9 mouse cellular contexts compared by ENCODE assay signal in the genomic region with DNA sequence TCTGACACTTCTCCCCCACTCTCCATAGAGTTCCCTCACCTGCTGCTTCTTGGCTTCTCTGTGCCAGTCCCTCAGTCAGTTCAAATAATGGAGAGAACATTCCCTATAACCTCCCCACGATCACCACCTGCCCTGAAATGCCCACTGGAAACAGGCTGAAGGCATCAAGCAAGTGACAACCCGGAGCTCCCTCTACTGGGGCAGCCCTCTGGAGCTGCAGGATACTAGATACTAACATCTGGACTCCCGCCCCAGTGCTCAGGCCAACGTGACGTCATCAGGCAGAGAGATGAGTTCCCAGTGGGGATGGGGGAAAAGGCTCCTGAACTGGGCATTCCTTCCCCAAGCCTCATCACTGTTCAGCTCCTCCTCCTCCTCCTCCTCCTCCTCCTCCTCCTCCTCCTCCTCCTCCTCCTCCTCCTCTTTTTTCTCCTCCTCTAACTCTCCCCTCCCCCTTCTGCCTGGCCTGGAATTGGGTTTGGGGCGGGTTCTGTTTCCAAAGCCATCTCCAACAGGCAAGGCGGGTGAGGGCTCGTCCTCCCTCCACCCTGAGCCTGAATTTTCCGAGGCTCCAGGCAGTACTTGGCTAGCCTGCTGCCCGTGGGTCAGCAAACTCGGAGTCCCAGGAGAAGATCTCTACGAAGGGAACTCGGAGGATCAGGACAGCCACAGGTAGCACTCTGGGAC. TPM values are rescaled to one million over a fixed set of nuclear protein-coding genes. Genes with fewer than 3 reads are reported as not detected.
DNase-seq lines count a peak whose midpoint lies in the region; ATAC-seq and TF ChIP-seq lines count a peak whose summit lies in the region.
"Had no signal": no experiment of that assay in that cellular context is flagged by ENCODE, and none has a peak within 500 bp of the region (broad histone marks: within the 10 kb centered on the region; RNA-seq: fewer than 3 reads in every experiment).

Mrgprf (plus strand) TSS at position 508 of the 687 bp plus-strand sequence.

- H3K36me3 ChIP-seq in heart, embryonic 11.5 days (ENCODE audit: control insufficient read depth, insufficient read depth, low read length), result no peaks in the 10 kb centered on the region
- no peaks in the 10 kb centered on the region for H3K36me3 ChIP-seq in lung, embryonic 14.5 days (ENCODE audit: insufficient read depth)
- no peaks in the 10 kb centered on the region for H3K36me3 ChIP-seq in midbrain, embryonic 11.5 days (ENCODE audit: control insufficient read depth, insufficient read depth, low read length)

- H3K4me1 ChIP-seq in heart, embryonic 11.5 days (ENCODE audit: control insufficient read depth, insufficient read depth, low read length), result 0 out of 2 replicates have a peak, but pooled peaks cover 4% of the 10 kb centered on the region
- H3K4me1 ChIP-seq in lung, embryonic 14.5 days (ENCODE audit: insufficient read depth), result peaks cover 13% of the 10 kb centered on the region
- H3K4me1 ChIP-seq in midbrain, embryonic 11.5 days (ENCODE audit: control insufficient read depth, insufficient read depth, low read length), result peaks cover 8% of the 10 kb centered on the region
- H3K4me1 ChIP-seq: megakaryocyte, embryonic 14.5 days had no signal

- H3K27me3 ChIP-seq in heart, embryonic 11.5 days (ENCODE audit: control insufficient read depth, insufficient read depth, low read length), result no peaks in the 10 kb centered on the region
- H3K27me3 ChIP-seq in lung, embryonic 14.5 days (ENCODE audit: insufficient read depth, low read length), result no peaks in the 10 kb centered on the region
- no peaks in the 10 kb centered on the region for H3K27me3 ChIP-seq in midbrain, embryonic 11.5 days (ENCODE audit: control insufficient read depth, insufficient read depth, low read length)

- H3K9ac ChIP-seq in heart, embryonic 11.5 days (ENCODE audit: low read depth, low read length), result no peak within 1 kb of the TSS
- H3K9ac ChIP-seq in lung, embryonic 14.5 days, result no peak within 1 kb of the TSS; the same call in 1 of the 2 replicates
- H3K9ac ChIP-seq in midbrain, embryonic 11.5 days (ENCODE audit: low read length), result no peak within 1 kb of the TSS

- 27% methylated on average over 10 of the region's 13 CpGs for WGBS in heart, embryonic 11.5 days (ENCODE audit: insufficient replicate concordance)
- 31% methylated on average over 13 of the region's 13 CpGs for WGBS in lung, embryonic 14.5 days
- WGBS in midbrain, embryonic 11.5 days, result 46% methylated on average over 12 of the region's 13 CpGs

- TF ChIP-seq CTCF in lung, embryonic 14.5 days (IDR thresholded peaks at IDR 0.05; ENCODE audit: low read depth), result 0 out of 2 replicates have a peak, but pooled peaks have one; percentile 4

- H3K9me3 ChIP-seq in heart, embryonic 11.5 days (replicated peaks; ENCODE audit: control insufficient read depth, low read length), result no peaks in the 10 kb centered on the region
- H3K9me3 ChIP-seq in lung, embryonic 14.5 days (ENCODE audit: low read depth, low read length), result no peaks in the 10 kb centered on the region
- H3K9me3 ChIP-seq in midbrain, embryonic 11.5 days (ENCODE audit: control insufficient read depth, low read length), result no peaks in the 10 kb centered on the region
- H3K9me3 ChIP-seq: megakaryocyte, embryonic 14.5 days had no signal

- no peak within 1 kb of the TSS for H3K4me2 ChIP-seq in heart, embryonic 11.5 days
- no peak within 1 kb of the TSS for H3K4me2 ChIP-seq in lung, embryonic 14.5 days
- H3K4me2 ChIP-seq in midbrain, embryonic 11.5 days, result no peak within 1 kb of the TSS

- no peak for ATAC-seq in heart, embryonic 11.5 days (replicated peaks; ENCODE audit: insufficient number of reproducible peaks, low FRiP score, low TSS enrichment)
- no peak for ATAC-seq in lung, embryonic 14.5 days (ENCODE audit: insufficient read depth)
- ATAC-seq in midbrain, embryonic 11.5 days (ENCODE audit: low FRiP score), result no peak

- no peak within 1 kb of the TSS for H3K27ac ChIP-seq in heart, embryonic 11.5 days (ENCODE audit: low read depth, low read length)
- no peak within 1 kb of the TSS for H3K27ac ChIP-seq in lung, embryonic 14.5 days (ENCODE audit: low read depth)
- H3K27ac ChIP-seq in midbrain, embryonic 11.5 days (ENCODE audit: low read depth, low read length), result no peak within 1 kb of the TSS

- peak; percentile 88 to 91 for DNase-seq in heart, adult 18-20 months
- DNase-seq in NIH3T3 (ENCODE audit: low read depth), result peak; percentile 96
- peak; percentile 76 for DNase-seq in gastrocnemius, postnatal 10 days
- DNase-seq in lung, embryonic 14.5 days, result peak; percentile 48
- DNase-seq in urinary bladder, postnatal 4 days (ENCODE audit: low spot score in 2 of 2), result peak; percentile 66 to 77
- DNase-seq in T-cell, adult 2 months (ENCODE audit: low spot score), result no peak
- DNase-seq in midbrain, embryonic 11.5 days (ENCODE audit: low spot score, missing footprints), result no peak

- no peak within 1 kb of the TSS for H3K4me3 ChIP-seq in heart, embryonic 11.5 days (ENCODE audit: low read depth, low read length)
- H3K4me3 ChIP-seq in lung, embryonic 14.5 days (ENCODE audit: low read depth, low read length), result no peak within 1 kb of the TSS
- no peak within 1 kb of the TSS for H3K4me3 ChIP-seq in midbrain, embryonic 11.5 days (ENCODE audit: low read depth, low read length)
- H3K4me3 ChIP-seq: megakaryocyte, embryonic 14.5 days had no signal

RNA-seq across cellular contexts. Expression of gene Mrgprf, which starts in this region (rescaled TPM):
- total RNA-seq in heart, adult 18-20 months (2021), result 1 to 10 TPM; 2.1 to 2.4 TPM
- 0.11 and 0.17 TPM in 2 replicates for polyA plus RNA-seq in heart, embryonic 11.5 days (2014; fragmentation: Nextera tagmentation; extraction: Ambion mirVana)
- 1 to 10 TPM; 5.6 to 9.3 TPM for total RNA-seq in gastrocnemius, postnatal 10 days (2021)
- 0.55 and 1.0 TPM in 2 replicates for polyA plus RNA-seq in lung, embryonic 14.5 days (2014; fragmentation: Nextera tagmentation; extraction: Ambion mirVana)
- 0.51 and 0.87 TPM in 2 replicates for polyA plus RNA-seq in midbrain, embryonic 11.5 days (2014; fragmentation: Nextera tagmentation; extraction: Ambion mirVana)

Comparison
In these comparisons a context has a peak if more than half of its experiments do, and no peak if none do; other contexts are left out.
1. DNase-seq: peak in heart, adult 18-20 months (2 of 2), NIH3T3 (single experiment), gastrocnemius, postnatal 10 days (single experiment), lung, embryonic 14.5 days (single experiment) and urinary bladder, postnatal 4 days (2 of 2); none in T-cell, adult 2 months (single experiment) and midbrain, embryonic 11.5 days (single experiment).